Comparison of ENCODE assay signal across 12 mouse cellular contexts in the genomic region with DNA sequence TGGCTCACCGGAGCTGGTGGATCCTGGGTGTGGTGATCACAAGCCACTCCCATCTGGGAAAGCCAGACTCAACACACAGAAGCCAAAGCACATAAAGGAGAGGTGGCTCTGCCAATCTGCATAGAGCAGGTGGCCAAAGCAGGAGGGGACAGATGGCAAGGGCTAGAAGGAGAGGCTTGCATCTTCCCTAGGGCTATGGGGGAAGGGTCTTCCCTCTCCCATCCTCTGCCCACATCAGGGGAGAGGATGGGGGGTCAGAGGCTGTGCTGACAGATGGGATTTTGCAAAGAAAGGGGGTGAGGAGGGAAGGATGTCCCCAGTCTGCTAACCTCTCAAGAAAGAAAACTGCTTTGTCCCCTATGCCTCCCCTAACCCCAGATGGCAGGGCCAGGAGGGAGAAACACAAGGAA. TPM values are rescaled to one million over a fixed set of nuclear protein-coding genes. Genes with fewer than 3 reads are reported as not detected.
A peak's percentile ranks its signal among the peaks of the same experiment; 100 is the strongest.
DNase-seq lines count a peak whose midpoint lies in the region; ATAC-seq and TF ChIP-seq lines count a peak whose summit lies in the region.
"Had no signal": no experiment of that assay in that cellular context is flagged by ENCODE, and none has a peak within 500 bp of the region (broad histone marks: within the 10 kb centered on the region; RNA-seq: fewer than 3 reads in every experiment).

No protein-coding gene starts in this region.

- peak overlapping the region; percentile 72 for H3K27ac ChIP-seq in forebrain, embryonic 13.5 days
- H3K27ac ChIP-seq in midbrain, embryonic 12.5 days (replicated peaks), result peak overlapping the region; percentile 70
- H3K27ac ChIP-seq in liver, embryonic 12.5 days, result no peak overlapping the region
- H3K27ac ChIP-seq: left cerebral cortex, adult 2 months; lung, embryonic 15.5 days had no signal

- peaks cover 25% of the 10 kb centered on the region for H3K4me1 ChIP-seq in forebrain, embryonic 13.5 days
- peaks cover 23% of the 10 kb centered on the region for H3K4me1 ChIP-seq in midbrain, embryonic 12.5 days
- peaks cover 6% of the 10 kb centered on the region for H3K4me1 ChIP-seq in liver, embryonic 12.5 days

- H3K4me3 ChIP-seq in forebrain, embryonic 13.5 days, result no peak overlapping the region
- H3K4me3 ChIP-seq in midbrain, embryonic 12.5 days, result no peak overlapping the region
- no peak overlapping the region for H3K4me3 ChIP-seq in liver, embryonic 12.5 days
- H3K4me3 ChIP-seq: left cerebral cortex, adult 2 months; lung, embryonic 15.5 days had no signal

- 30% methylated on average over 1 of the region's 1 CpGs for WGBS in forebrain, embryonic 13.5 days
- 37% methylated on average over 1 of the region's 1 CpGs for WGBS in midbrain, embryonic 12.5 days
- WGBS in liver, embryonic 12.5 days (ENCODE audit: insufficient replicate concordance), result 37% methylated on average over 1 of the region's 1 CpGs

- no peak overlapping the region for H3K9ac ChIP-seq in forebrain, embryonic 13.5 days
- no peak overlapping the region for H3K9ac ChIP-seq in midbrain, embryonic 12.5 days (replicated peaks)
- H3K9ac ChIP-seq in liver, embryonic 12.5 days, result no peak overlapping the region
- H3K9ac ChIP-seq: lung, embryonic 15.5 days had no signal

- no peak for TF ChIP-seq CTCF in brain, embryonic 14.5 days (IDR thresholded peaks at IDR 0.05; ENCODE audit: borderline replicate concordance, extremely low read depth, insufficient read depth, insufficient read length)

- no peaks in the 10 kb centered on the region for H3K36me3 ChIP-seq in forebrain, embryonic 13.5 days (ENCODE audit: poor library complexity, severe bottlenecking)
- no peaks in the 10 kb centered on the region for H3K36me3 ChIP-seq in midbrain, embryonic 12.5 days
- no peaks in the 10 kb centered on the region for H3K36me3 ChIP-seq in liver, embryonic 12.5 days
- H3K36me3 ChIP-seq: lung, embryonic 15.5 days had no signal

- TF ChIP-seq POLR2A in brain, embryonic 14.5 days (IDR thresholded peaks at IDR 0.05; ENCODE audit: borderline replicate concordance, extremely low read depth, insufficient read depth, insufficient read length, poor library complexity, severe bottlenecking), result no peak

- no peak overlapping the region for H3K4me2 ChIP-seq in forebrain, embryonic 13.5 days
- no peak overlapping the region for H3K4me2 ChIP-seq in midbrain, embryonic 12.5 days (replicated peaks)
- no peak overlapping the region for H3K4me2 ChIP-seq in liver, embryonic 12.5 days
- H3K4me2 ChIP-seq: lung, embryonic 15.5 days had no signal

- no peaks in the 10 kb centered on the region for H3K9me3 ChIP-seq in forebrain, embryonic 13.5 days (replicated peaks)
- no peaks in the 10 kb centered on the region for H3K9me3 ChIP-seq in midbrain, embryonic 12.5 days
- H3K9me3 ChIP-seq in liver, embryonic 12.5 days (replicated peaks), result no peaks in the 10 kb centered on the region
- H3K9me3 ChIP-seq: lung, embryonic 15.5 days had no signal

- peak; percentile 81 for ATAC-seq in forebrain, embryonic 13.5 days
- peak; percentile 82 for ATAC-seq in midbrain, embryonic 12.5 days (ENCODE audit: low FRiP score, low read depth)
- no peak for ATAC-seq in liver, embryonic 12.5 days
- ATAC-seq in monocyte, adult 5-6 weeks (replicated peaks; ENCODE audit: insufficient number of reproducible peaks, low FRiP score, low TSS enrichment, poor library complexity, severe bottlenecking), result no peak

- DNase-seq in cerebellum, adult 11-12 months, result peak; percentile 64
- DNase-seq in cerebellum, adult 11 months, result no peak
- DNase-seq in brain, embryonic 14.5 days (ENCODE audit: low read depth), result peak; percentile 91
- DNase-seq in lung, postnatal 14 days, result no peak
- DNase-seq: heart, adult 18-20 months; kidney, adult 11 months had no signal

- H3K27me3 ChIP-seq in forebrain, embryonic 13.5 days, result peaks cover 25% of the 10 kb centered on the region
- H3K27me3 ChIP-seq in midbrain, embryonic 12.5 days, result peaks cover 26% of the 10 kb centered on the region
- H3K27me3 ChIP-seq in liver, embryonic 12.5 days (replicated peaks), result peaks cover 62% of the 10 kb centered on the region

RNA-seq across cellular contexts. Expression of a gene that starts 5.3 kb away (rescaled TPM):
- polyA plus RNA-seq in brain, embryonic 14.5 days (2012; rRNA removed), result 0.95 and 1.4 TPM in 2 replicates
- polyA plus RNA-seq in forebrain, embryonic 13.5 days (2015; fragmentation: Nextera tagmentation; extraction: Ambion mirVana), result 0.71 and 0.87 TPM in 2 replicates
- 0.94 and 1.2 TPM in 2 replicates for polyA plus RNA-seq in midbrain, embryonic 12.5 days (2016; fragmentation: Nextera tagmentation; extraction: Ambion mirVana)
- polyA plus RNA-seq in liver, embryonic 12.5 days (2016; fragmentation: Nextera tagmentation; extraction: Ambion mirVana), result 1.3 and 1.9 TPM in 2 replicates
- total RNA-seq in monocyte, adult 5-6 weeks (2017), result 3.0 to 4.9 TPM (median 3.5 TPM) in 3 replicates

RNA-seq across cellular contexts. Expression of a gene that starts 11.0 kb away (rescaled TPM):
- 40.1 and 41.2 TPM in 2 replicates for polyA plus RNA-seq in brain, embryonic 14.5 days (2012; rRNA removed)
- polyA plus RNA-seq in forebrain, embryonic 13.5 days (2015; fragmentation: Nextera tagmentation; extraction: Ambion mirVana), result 88.9 and 99.0 TPM in 2 replicates
- 114 and 120 TPM in 2 replicates for polyA plus RNA-seq in midbrain, embryonic 12.5 days (2016; fragmentation: Nextera tagmentation; extraction: Ambion mirVana)
- 11.1 and 11.8 TPM in 2 replicates for polyA plus RNA-seq in liver, embryonic 12.5 days (2016; fragmentation: Nextera tagmentation; extraction: Ambion mirVana)
- total RNA-seq in monocyte, adult 5-6 weeks (2017), result 0.64 to 5.5 TPM (median 3.1 TPM) in 3 replicates

Comparison
In these comparisons a context has a peak if more than half of its experiments do, and no peak if none do; other contexts are left out.
1. DNase-seq: peak in cerebellum, adult 11-12 months (single experiment) and brain, embryonic 14.5 days (single experiment); none in cerebellum, adult 11 months (single experiment) and lung, postnatal 14 days (single experiment).
2. ATAC-seq: peak in forebrain, embryonic 13.5 days (single experiment) and midbrain, embryonic 12.5 days (single experiment); none in liver, embryonic 12.5 days (single experiment) and monocyte, adult 5-6 weeks (single experiment).